Mouse (Mus musculus): ENCODE data around the gene Dtymk. TPM values are rescaled to one million over a fixed set of nuclear protein-coding genes. Genes with fewer than 3 reads are reported as not detected.

The Dtymk gene
- polyA plus RNA-seq, 1 experiment = 45.2 TPM

GRCm38 (mm10) chr1:93751290-93751689 lies 50.4 kb downstream of the Dtymk start, which contains the start of gene Atg4b:
Gene Atg4b (plus strand): TSS chr1:93751500.
- no peaks in the 10 kb centered on the region for H3K9me3 ChIP-seq
- H3K36me3 ChIP-seq (replicated peaks; ENCODE audit: low read length) = peaks cover 25% of the 10 kb centered on the region
- H3K4me1 ChIP-seq = peaks cover 42% of the 10 kb centered on the region
- no peak within 1 kb of the TSS for H3K4me3 ChIP-seq (replicated peaks)
- TF ChIP-seq GATA1 (IDR thresholded peaks at IDR 0.05; ENCODE audit: borderline replicate concordance, low read length) (no peak), FLI1 (IDR thresholded peaks at IDR 0.05; ENCODE audit: low read length) (no peak)
- H3K27me3 ChIP-seq (replicated peaks) = no peaks in the 10 kb centered on the region

- peaks cover 39% of the 10 kb centered on the region for H3K36me3 ChIP-seq (replicated peaks; ENCODE audit: low read length)
- no peak overlapping the region for H3K4me3 ChIP-seq (replicated peaks)
- TF ChIP-seq FLI1 (IDR thresholded peaks at IDR 0.05; ENCODE audit: low read length) = no peak
- TF ChIP-seq GATA1 (IDR thresholded peaks at IDR 0.05; ENCODE audit: borderline replicate concordance, low read length) = no peak
- peaks cover 34% of the 10 kb centered on the region for H3K4me1 ChIP-seq
- H3K27me3 ChIP-seq (replicated peaks) = no peaks in the 10 kb centered on the region
- H3K9me3 ChIP-seq = no peaks in the 10 kb centered on the region
These were observed 53.2 kb downstream of the Dtymk start for GRCm38 (mm10) chr1:93748539-93748938.

GRCm38 (mm10) chr1:93746179-93746578 lies 55.6 kb downstream of the Dtymk start:
- Histone ChIP-seq H3K27me3 (replicated peaks) (no peaks in the 10 kb centered on the region), H3K36me3 (replicated peaks; ENCODE audit: low read length) (peaks cover 39% of the 10 kb centered on the region), H3K4me1 (peaks cover 40% of the 10 kb centered on the region), H3K9me3 (no peaks in the 10 kb centered on the region), H3K4me3 (replicated peaks) (no peak overlapping the region)
- TF ChIP-seq FLI1 (IDR thresholded peaks at IDR 0.05; ENCODE audit: low read length) (no peak), GATA1 (IDR thresholded peaks at IDR 0.05; ENCODE audit: borderline replicate concordance, low read length) (no peak)

GRCm38 (mm10) chr1:93742910-93743309 lies 58.8 kb downstream of the Dtymk start:
- H3K36me3 ChIP-seq (replicated peaks; ENCODE audit: low read length) = peaks cover 15% of the 10 kb centered on the region
- peaks cover 29% of the 10 kb centered on the region for H3K4me1 ChIP-seq
- H3K9me3 ChIP-seq = no peaks in the 10 kb centered on the region
- H3K27me3 ChIP-seq (replicated peaks) = no peaks in the 10 kb centered on the region
- no peak overlapping the region for H3K4me3 ChIP-seq (replicated peaks)
- TF ChIP-seq FLI1 (IDR thresholded peaks at IDR 0.05; ENCODE audit: low read length) = no peak
- no peak for TF ChIP-seq GATA1 (IDR thresholded peaks at IDR 0.05; ENCODE audit: borderline replicate concordance, low read length)

Other genes with a start within 250 kb of the Dtymk start
- 21.0 and 51.8 TPM in 2 replicates for gene Stk25, start 143.3 kb downstream of the Dtymk start, polyA plus RNA-seq (2012; ENCODE audit: insufficient read depth, low replicate concordance)
- gene Bok, start 116.3 kb downstream of the Dtymk start, polyA plus RNA-seq (2012; ENCODE audit: insufficient read depth, low replicate concordance) = 0.84 TPM in 1 of 2 replicates, not detected in the other
- gene Atg4b, start 50.4 kb downstream of the Dtymk start, polyA plus RNA-seq (2012; ENCODE audit: insufficient read depth, low replicate concordance) = 2.2 and 7.0 TPM in 2 replicates
- gene Thap4, start 47.1 kb downstream of the Dtymk start, polyA plus RNA-seq (2012; ENCODE audit: insufficient read depth, low replicate concordance) = 40.4 and 184 TPM in 2 replicates
- gene Ing5, start 2.0 kb upstream of the Dtymk start, polyA plus RNA-seq (2012; ENCODE audit: insufficient read depth, low replicate concordance) = 0.46 TPM in 1 of 2 replicates, not detected in the other
- 0.55 TPM in 1 of 2 replicates, not detected in the other for gene D2hgdh, start 23.0 kb upstream of the Dtymk start, polyA plus RNA-seq (2012; ENCODE audit: insufficient read depth, low replicate concordance)
- not detected in 2 replicates for gene Gal3st2, start 59.4 kb upstream of the Dtymk start, polyA plus RNA-seq (2012; ENCODE audit: insufficient read depth, low replicate concordance)
- 0.20 TPM in 1 of 2 replicates, not detected in the other for gene Gal3st2b, start 116.4 kb upstream of the Dtymk start, polyA plus RNA-seq (2012; ENCODE audit: insufficient read depth, low replicate concordance)
- not detected in 2 replicates for gene Gal3st2c, start 188.6 kb upstream of the Dtymk start, polyA plus RNA-seq (2012; ENCODE audit: insufficient read depth, low replicate concordance)
- not detected in 2 replicates for gene Neu4, start 218.5 kb upstream of the Dtymk start, polyA plus RNA-seq (2012; ENCODE audit: insufficient read depth, low replicate concordance)